Mouse (Mus musculus) activated CD4-positive, CD25-positive, alpha-beta regulatory T cell, adult 4 months (primary cell): ENCODE measurements around the gene Slc25a31. TPM values are rescaled to one million over a fixed set of nuclear protein-coding genes. Genes with fewer than 3 reads are reported as not detected.

Experiments
- ATAC-seq: one replicate; pipeline ENCODE4 v1.8.0; 2017
- polyA plus RNA-seq, 2 experiments: library from polyadenylated mRNA; unstranded; fragments of 100-300 nt; shearing (Covaris generic); gene quantifications; one replicate each; pipeline ENCODE4 v1.2.1; 2017

Slc25a31 gene
- polyA plus RNA-seq, 2 experiments from 2014 or later = not detected

- no peak for ATAC-seq
These were observed 29.8 kb downstream of the Slc25a31 start for GRCm38 (mm10) chr3:40738381-40738912.

DNA sequence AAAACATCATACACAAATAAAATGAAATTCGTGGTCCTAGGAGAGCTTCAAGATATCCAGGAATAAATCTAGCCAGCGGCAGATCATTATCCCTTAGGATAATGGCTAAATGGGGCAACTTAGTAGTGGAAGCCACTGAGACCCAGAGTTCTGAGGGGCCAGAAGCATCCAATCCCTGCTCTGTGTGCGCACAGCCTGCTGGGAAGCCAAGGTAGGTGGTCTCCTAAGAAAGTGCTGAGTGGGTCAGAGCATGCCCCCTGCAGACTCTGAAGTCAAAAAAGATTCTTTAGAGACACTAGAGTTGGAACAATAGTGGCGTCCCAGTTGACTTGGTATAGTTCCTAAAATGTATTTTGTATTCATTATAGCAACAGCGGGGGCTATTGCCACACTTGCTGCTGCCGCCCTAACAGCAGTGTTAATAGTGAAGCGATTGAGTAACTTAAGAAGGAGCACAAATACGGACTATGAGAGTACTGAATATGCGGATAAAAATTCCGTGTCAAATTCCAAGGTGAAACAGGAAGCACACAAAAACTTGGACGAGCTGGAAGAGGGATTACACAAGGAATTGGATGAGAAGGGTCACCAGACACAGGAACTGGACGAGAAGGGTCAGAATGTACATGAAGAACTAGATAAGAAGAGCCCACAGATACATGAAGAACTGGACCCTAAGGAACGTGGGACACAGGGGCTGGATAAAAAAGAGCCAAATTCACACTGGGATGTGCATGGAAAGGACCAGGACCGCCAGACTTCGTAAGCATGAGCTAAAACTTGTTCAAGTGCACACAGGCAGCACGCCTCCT is 35.6 kb downstream of the Slc25a31 start, which contains the start of gene Hspa4l:
Hspa4l (plus strand) TSS at position 472 of the 812 bp plus-strand sequence.
- no peak for ATAC-seq

DNA sequence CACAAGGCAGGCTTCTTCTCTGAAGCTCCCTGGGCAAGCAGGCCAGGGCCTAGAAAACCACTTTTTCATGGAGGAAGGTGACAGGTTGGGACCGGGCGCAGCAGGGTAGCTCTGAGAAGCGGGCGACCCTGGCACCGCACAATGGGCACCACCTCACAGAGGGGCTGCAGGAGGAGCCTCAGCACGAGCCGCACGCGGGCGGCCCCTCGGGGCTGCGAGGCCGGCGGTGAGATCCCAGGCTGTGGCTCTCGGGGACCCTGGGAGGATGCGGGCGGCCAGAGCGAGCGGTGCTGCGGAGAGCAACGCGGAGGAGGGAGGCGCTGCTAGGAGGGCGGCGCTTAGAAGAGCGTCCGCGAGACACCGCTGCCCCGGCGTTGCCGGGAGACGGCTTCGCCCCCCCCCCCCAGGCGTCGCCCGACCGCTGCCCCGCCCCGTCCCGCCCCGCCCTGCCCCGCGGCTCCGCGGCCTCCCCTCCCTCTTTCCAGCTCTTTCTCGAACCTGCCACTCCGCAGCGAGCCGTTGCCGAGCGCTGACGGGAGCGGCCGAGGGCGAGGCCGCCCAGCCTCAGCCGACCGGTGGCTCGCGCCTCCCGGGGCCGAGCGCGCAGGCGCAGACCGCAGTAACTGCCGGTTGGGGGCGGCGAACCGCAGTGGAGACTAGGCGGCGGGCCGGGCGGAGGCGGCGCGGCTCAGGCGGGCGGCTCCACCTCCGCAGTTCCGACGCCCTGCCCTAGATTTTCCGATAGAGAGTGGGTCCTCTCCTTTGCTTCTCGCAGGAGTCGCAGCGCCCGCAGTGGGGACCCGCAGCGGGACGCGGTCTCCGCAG is 36.4 kb downstream of the Slc25a31 start:
- peak; percentile 78 for ATAC-seq

- peak; percentile 54 for ATAC-seq
These were observed 37.2 kb downstream of the Slc25a31 start for GRCm38 (mm10) chr3:40745661-40746547.

DNA sequence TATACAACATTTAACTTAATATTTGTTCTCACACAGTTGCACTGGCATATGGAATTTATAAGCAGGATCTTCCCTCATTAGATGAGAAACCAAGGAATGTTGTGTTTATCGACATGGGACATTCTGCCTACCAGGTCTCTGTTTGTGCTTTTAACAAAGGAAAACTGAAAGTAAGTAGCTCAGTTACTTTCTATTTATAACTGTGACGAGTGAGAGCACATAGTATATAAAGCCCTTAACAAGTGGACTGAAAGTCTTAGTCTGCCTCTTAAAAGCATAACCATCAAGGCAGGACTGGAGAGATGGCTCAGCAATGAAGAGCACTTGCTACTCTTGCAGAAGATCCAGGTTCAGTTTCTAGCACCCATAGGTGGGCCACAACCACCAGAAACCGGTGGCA is 52.1 kb downstream of the Slc25a31 start:
- ATAC-seq = peak; percentile 80

- ATAC-seq = no peak
These were observed 52.7 kb downstream of the Slc25a31 start for GRCm38 (mm10) chr3:40761312-40761711.

Other genes starting within 250 kb of the Slc25a31 start
- under 1 TPM; 0.09 to 0.42 TPM for gene Intu, start 177.6 kb upstream of the Slc25a31 start, polyA plus RNA-seq
- 10 to 100 TPM; 24.8 to 28.5 TPM for gene Hspa4l, start 35.6 kb downstream of the Slc25a31 start, polyA plus RNA-seq
- gene Plk4, start 91.2 kb downstream of the Slc25a31 start, polyA plus RNA-seq = 10 to 100 TPM; 13.0 to 14.1 TPM
- gene Mfsd8, start 138.0 kb downstream of the Slc25a31 start, polyA plus RNA-seq = 10 to 100 TPM; 12.7 to 16.5 TPM
- 10 to 100 TPM; 14.3 to 15.8 TPM for gene Abhd18, start 138.1 kb downstream of the Slc25a31 start, polyA plus RNA-seq
- under 1 TPM; 0.49 to 0.88 TPM for gene 1700034I23Rik, start 193.7 kb downstream of the Slc25a31 start, polyA plus RNA-seq
- 10 to 100 TPM; 20.0 to 24.7 TPM for gene Larp1b, start 241.0 kb downstream of the Slc25a31 start, polyA plus RNA-seq